Mouse (Mus musculus) brain, embryonic 14.5 days (tissue): Measurements from ENCODE around the gene Ccl2.

Experiments
- CTCF ChIP-seq: fragments of 200-500 bp; IDR thresholded peaks from 2 replicates; pipeline ENCODE4 v1.5.1; 2012; ENCODE audit warnings: inconsistent platforms, mild to moderate bottlenecking, moderate library complexity, borderline replicate concordance; ENCODE audit not compliant: insufficient read depth, insufficient read length; ENCODE audit errors: extremely low read depth
- POLR2A ChIP-seq: fragments of 200-500 bp; IDR thresholded peaks from 2 replicates; pipeline ENCODE4 v1.6.1; 2012; ENCODE audit warnings: mild to moderate bottlenecking, inconsistent platforms, borderline replicate concordance; ENCODE audit not compliant: poor library complexity, insufficient read depth, insufficient read length, severe bottlenecking; ENCODE audit errors: extremely low read depth

DNA sequence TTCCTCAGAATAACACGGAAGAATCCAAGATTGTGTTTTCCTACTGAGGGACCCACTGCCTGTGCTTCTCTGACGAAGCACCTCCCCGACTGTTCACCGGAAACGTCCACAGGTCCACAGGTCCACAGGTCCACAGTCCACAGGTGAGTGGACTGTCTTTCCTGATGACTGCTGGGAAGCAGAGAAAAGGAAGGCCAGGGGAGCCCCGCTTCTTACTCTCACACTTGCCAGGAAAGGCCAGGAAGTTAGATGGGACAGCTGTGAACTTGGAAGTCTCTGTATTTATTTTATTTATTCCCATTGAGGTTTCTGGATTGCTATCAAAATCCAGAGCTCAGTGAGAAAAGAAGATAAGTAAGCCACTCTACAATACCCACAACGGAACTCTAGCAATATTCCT is 18.5 kb downstream of the Ccl2 start:
- TF ChIP-seq CTCF = no peak
- no peak for TF ChIP-seq POLR2A
